Mouse (Mus musculus): ENCODE results near the gene Lrfn2.

- TF ChIP-seq CTCF (IDR thresholded peaks at IDR 0.05; ENCODE audit: low read depth) (no peak), EP300 (optimal IDR thresholded peaks at IDR 0.05) (no peak)
These were observed 63.2 kb downstream of the Lrfn2 start for GRCm38 (mm10) chr17:48995256-48995993.

Measured in stomach, postnatal 0 days (tissue).